Mouse (Mus musculus): ENCODE measurements around the gene Exosc10. TPM values are rescaled to one million over a fixed set of nuclear protein-coding genes. Genes with fewer than 3 reads are reported as not detected.

Exosc10 gene
- polyA plus RNA-seq, 1 experiment = 11.3 TPM

GRCm38 (mm10) chr4:148570693-148571295 lies 12.6 kb downstream of the Exosc10 start:
- H3K4me1 ChIP-seq (ENCODE audit: control insufficient read depth, insufficient read depth, insufficient read length, low read length) = peaks cover 12% of the 10 kb centered on the region; the same call in 1 of the 2 replicates
- 41% methylated on average over 9 of the region's 9 CpGs for WGBS
- no peak overlapping the region for H3K4me3 ChIP-seq (ENCODE audit: low read depth, low read length)
- TF ChIP-seq CTCF (IDR thresholded peaks at IDR 0.05; ENCODE audit: extremely low read depth, insufficient read length, insufficient replicate concordance, low read depth, low read length) = no peak
- TF ChIP-seq POLR2A (IDR thresholded peaks at IDR 0.05; ENCODE audit: low read depth, low read length) = no peak
- H3K36me3 ChIP-seq (ENCODE audit: control insufficient read depth, insufficient read depth, low read length) = peaks cover 73% of the 10 kb centered on the region
- no peak overlapping the region for H3K27ac ChIP-seq (ENCODE audit: insufficient read depth, low read depth, low read length)
- H3K27me3 ChIP-seq (ENCODE audit: control insufficient read depth, insufficient read depth, low read length) = no peaks in the 10 kb centered on the region

- H3K27ac ChIP-seq (ENCODE audit: insufficient read depth, low read depth, low read length) = no peak overlapping the region
- 79% methylated on average over 7 of the region's 7 CpGs for WGBS
- H3K4me1 ChIP-seq (ENCODE audit: control insufficient read depth, insufficient read depth, insufficient read length, low read length) = peaks cover 12% of the 10 kb centered on the region; the same call in 1 of the 2 replicates
- no peaks in the 10 kb centered on the region for H3K27me3 ChIP-seq (ENCODE audit: control insufficient read depth, insufficient read depth, low read length)
- H3K36me3 ChIP-seq (ENCODE audit: control insufficient read depth, insufficient read depth, low read length) = peaks cover 66% of the 10 kb centered on the region
- TF ChIP-seq POLR2A (IDR thresholded peaks at IDR 0.05; ENCODE audit: low read depth, low read length) (no peak), CTCF (IDR thresholded peaks at IDR 0.05; ENCODE audit: extremely low read depth, insufficient read length, insufficient replicate concordance, low read depth, low read length) (no peak)
- no peak overlapping the region for H3K4me3 ChIP-seq (ENCODE audit: low read depth, low read length)
These were observed 15.0 kb downstream of the Exosc10 start for GRCm38 (mm10) chr4:148573222-148573621.

GRCm38 (mm10) chr4:148580765-148581164 lies 22.5 kb downstream of the Exosc10 start:
- Histone ChIP-seq H3K4me1 (ENCODE audit: control insufficient read depth, insufficient read depth, insufficient read length, low read length) (no peaks in the 10 kb centered on the region), H3K4me3 (ENCODE audit: low read depth, low read length) (no peak overlapping the region), H3K27me3 (ENCODE audit: control insufficient read depth, insufficient read depth, low read length) (no peaks in the 10 kb centered on the region), H3K36me3 (ENCODE audit: control insufficient read depth, insufficient read depth, low read length) (peaks cover 44% of the 10 kb centered on the region), H3K27ac (ENCODE audit: insufficient read depth, low read depth, low read length) (no peak overlapping the region)
- WGBS = 86% methylated on average over 9 of the region's 9 CpGs
- TF ChIP-seq POLR2A (IDR thresholded peaks at IDR 0.05; ENCODE audit: low read depth, low read length) = no peak
- no peak for TF ChIP-seq CTCF (IDR thresholded peaks at IDR 0.05; ENCODE audit: extremely low read depth, insufficient read length, insufficient replicate concordance, low read depth, low read length)

GRCm38 (mm10) chr4:148581422-148581821 lies 23.2 kb downstream of the Exosc10 start:
- H3K4me3 ChIP-seq (ENCODE audit: low read depth, low read length) = no peak overlapping the region
- no peaks in the 10 kb centered on the region for H3K27me3 ChIP-seq (ENCODE audit: control insufficient read depth, insufficient read depth, low read length)
- peaks cover 38% of the 10 kb centered on the region for H3K36me3 ChIP-seq (ENCODE audit: control insufficient read depth, insufficient read depth, low read length)
- no peak overlapping the region for H3K27ac ChIP-seq (ENCODE audit: insufficient read depth, low read depth, low read length)
- no peaks in the 10 kb centered on the region for H3K4me1 ChIP-seq (ENCODE audit: control insufficient read depth, insufficient read depth, insufficient read length, low read length)
- WGBS = 91% methylated on average over 5 of the region's 5 CpGs
- no peak for TF ChIP-seq POLR2A (IDR thresholded peaks at IDR 0.05; ENCODE audit: low read depth, low read length)
- no peak for TF ChIP-seq CTCF (IDR thresholded peaks at IDR 0.05; ENCODE audit: extremely low read depth, insufficient read length, insufficient replicate concordance, low read depth, low read length)

GRCm38 (mm10) chr4:148583257-148583656 lies 25.0 kb downstream of the Exosc10 start:
- 63% methylated on average over 4 of the region's 4 CpGs for WGBS
- H3K4me3 ChIP-seq (ENCODE audit: low read depth, low read length) = no peak overlapping the region
- H3K4me1 ChIP-seq (ENCODE audit: control insufficient read depth, insufficient read depth, insufficient read length, low read length) = no peaks in the 10 kb centered on the region
- no peak overlapping the region for H3K27ac ChIP-seq (ENCODE audit: insufficient read depth, low read depth, low read length)
- no peaks in the 10 kb centered on the region for H3K27me3 ChIP-seq (ENCODE audit: control insufficient read depth, insufficient read depth, low read length)
- TF ChIP-seq POLR2A (IDR thresholded peaks at IDR 0.05; ENCODE audit: low read depth, low read length) (no peak), CTCF (IDR thresholded peaks at IDR 0.05; ENCODE audit: extremely low read depth, insufficient read length, insufficient replicate concordance, low read depth, low read length) (no peak)
- H3K36me3 ChIP-seq (ENCODE audit: control insufficient read depth, insufficient read depth, low read length) = peaks cover 32% of the 10 kb centered on the region

GRCm38 (mm10) chr4:148586648-148587047 lies 28.4 kb downstream of the Exosc10 start:
- H3K4me3 ChIP-seq (ENCODE audit: low read depth, low read length) = no peak overlapping the region
- H3K36me3 ChIP-seq (ENCODE audit: control insufficient read depth, insufficient read depth, low read length) = peaks cover 7% of the 10 kb centered on the region; the same call in 1 of the 2 replicates
- TF ChIP-seq POLR2A (IDR thresholded peaks at IDR 0.05; ENCODE audit: low read depth, low read length) (no peak), CTCF (IDR thresholded peaks at IDR 0.05; ENCODE audit: extremely low read depth, insufficient read length, insufficient replicate concordance, low read depth, low read length) (no peak)
- H3K4me1 ChIP-seq (ENCODE audit: control insufficient read depth, insufficient read depth, insufficient read length, low read length) = peaks cover 3% of the 10 kb centered on the region; the same call in 1 of the 2 replicates
- no peaks in the 10 kb centered on the region for H3K27me3 ChIP-seq (ENCODE audit: control insufficient read depth, insufficient read depth, low read length)
- 33% methylated on average over 9 of the region's 9 CpGs for whole genome bisulfite sequencing
- H3K27ac ChIP-seq (ENCODE audit: insufficient read depth, low read depth, low read length) = no peak overlapping the region

- TF ChIP-seq POLR2A (IDR thresholded peaks at IDR 0.05; ENCODE audit: low read depth, low read length) (no peak), CTCF (IDR thresholded peaks at IDR 0.05; ENCODE audit: extremely low read depth, insufficient read length, insufficient replicate concordance, low read depth, low read length) (no peak)
- 84% methylated on average over 9 of the region's 9 CpGs for WGBS
- no peak overlapping the region for H3K4me3 ChIP-seq (ENCODE audit: low read depth, low read length)
- no peaks in the 10 kb centered on the region for H3K36me3 ChIP-seq (ENCODE audit: control insufficient read depth, insufficient read depth, low read length)
- H3K27ac ChIP-seq (ENCODE audit: insufficient read depth, low read depth, low read length) = no peak overlapping the region
- H3K27me3 ChIP-seq (ENCODE audit: control insufficient read depth, insufficient read depth, low read length) = no peaks in the 10 kb centered on the region
- peaks cover 7% of the 10 kb centered on the region; the same call in 1 of the 2 replicates for H3K4me1 ChIP-seq (ENCODE audit: control insufficient read depth, insufficient read depth, insufficient read length, low read length)
These were observed 30.6 kb downstream of the Exosc10 start for GRCm38 (mm10) chr4:148588793-148589192.
